Mouse (Mus musculus): ENCODE results near the gene Mad2l1bp.

DNA sequence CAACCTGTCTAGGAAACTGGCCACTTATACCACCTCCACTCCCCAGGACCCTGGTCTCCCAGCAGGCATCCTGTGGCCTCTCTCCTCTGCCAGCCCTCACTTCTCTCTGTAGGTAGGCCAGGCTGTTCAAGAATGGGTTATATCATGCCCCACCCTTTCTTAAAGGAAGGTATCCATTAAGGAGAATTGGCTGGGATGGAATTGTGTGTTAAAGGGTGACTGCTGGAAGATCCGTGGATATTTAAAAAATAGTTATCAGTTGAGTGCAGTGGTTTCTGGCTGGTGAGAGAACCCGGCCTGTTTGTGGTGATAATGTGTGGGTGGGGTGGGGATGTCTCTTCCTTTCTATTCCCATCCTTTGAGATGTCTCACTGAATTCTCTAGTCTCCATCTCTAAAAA lies 5.9 kb upstream of the Mad2l1bp start:
- TF ChIP-seq CTCF (IDR thresholded peaks at IDR 0.05; ENCODE audit: extremely low read depth, insufficient read length, insufficient replicate concordance, low read depth, low read length): no peak
- TF ChIP-seq POLR2A (IDR thresholded peaks at IDR 0.05; ENCODE audit: low read depth, low read length): no peak

Measured in small intestine, adult 2 months (tissue).